Mouse (Mus musculus): ENCODE measurements at regions not wholly inside any gene's neighbourhood (a gene's known extent, or its start where the extent isn't known, plus 50 kb on each side); places are given as distances from the start of the nearest gene placed in this dataset.
"Not testable (repeated sequence)": the region's sequence is repeated elsewhere in the genome, so short reads cannot be mapped to it uniquely, and the experiment has no call there.

DNA sequence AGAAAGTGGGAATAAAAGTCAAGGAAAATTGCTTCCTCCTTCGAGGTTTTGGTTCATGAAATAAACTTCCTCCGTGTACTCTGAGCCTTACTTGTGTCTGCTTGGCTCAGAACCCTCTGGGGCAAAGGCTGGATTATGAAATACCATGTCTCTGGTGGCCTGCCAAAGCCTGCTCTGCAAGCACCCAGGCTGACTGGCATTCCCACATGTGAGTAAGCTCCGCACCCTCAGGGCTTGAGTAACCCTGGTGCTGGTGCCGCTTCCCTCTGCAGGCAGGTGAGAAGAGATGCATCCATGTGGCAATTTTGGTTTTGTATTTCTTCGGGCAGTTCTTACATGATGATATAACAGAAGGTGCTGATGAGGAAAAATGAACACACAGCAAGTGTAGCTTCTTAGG lies 66.0 kb downstream of the Nr2f2 start:
- in situ Hi-C loops (cut with MboI, MseI): no loop called here

GRCm38 (mm10) chr7:70291431-70291830 lies 75.1 kb downstream of the Nr2f2 start:
- in situ Hi-C loops (cut with MboI, MseI): no loop called here

GRCm38 (mm10) chr7:70290733-70291320 lies 75.7 kb downstream of the Nr2f2 start:
- in situ Hi-C loops (cut with MboI, MseI): no loop called here

- in situ Hi-C loops (cut with MboI, MseI): no loop called here
These were observed 76.3 kb downstream of the Nr2f2 start for GRCm38 (mm10) chr7:70290277-70290676.

DNA sequence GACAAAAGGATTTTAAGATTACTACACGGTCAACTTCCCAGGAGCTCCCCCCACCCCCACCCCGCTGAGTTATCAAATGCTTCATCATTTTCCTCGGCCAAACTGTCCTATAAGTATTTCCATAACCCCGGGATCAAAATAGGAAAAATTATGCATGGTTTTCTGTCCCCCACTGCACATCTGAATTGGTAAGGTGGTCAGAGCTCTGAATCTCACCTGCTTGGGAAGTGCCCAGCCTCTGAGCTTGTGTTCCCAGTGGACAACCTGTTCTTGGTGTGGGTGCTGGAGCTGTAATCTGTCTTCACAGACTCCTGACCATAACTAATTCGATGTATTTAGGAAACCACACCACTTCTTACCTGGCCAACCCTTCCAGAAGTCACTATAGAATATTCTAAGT lies 77.9 kb downstream of the Nr2f2 start:
- in situ Hi-C loops (cut with MboI, MseI): no loop called here

- in situ Hi-C loops (cut with MboI, MseI): no loop called here
These were observed 78.6 kb downstream of the Nr2f2 start for GRCm38 (mm10) chr7:70287891-70288421.

- in situ Hi-C loops (cut with MboI, MseI): no loop called here
These were observed 79.6 kb downstream of the Nr2f2 start for GRCm38 (mm10) chr7:70286836-70287355.

GRCm38 (mm10) chr7:70285344-70285743 lies 81.2 kb downstream of the Nr2f2 start:
- in situ Hi-C loops (cut with MboI, MseI): no loop called here

GRCm38 (mm10) chr7:70283836-70284235 lies 82.7 kb downstream of the Nr2f2 start:
- in situ Hi-C loops (cut with MboI, MseI): no loop called here

DNA sequence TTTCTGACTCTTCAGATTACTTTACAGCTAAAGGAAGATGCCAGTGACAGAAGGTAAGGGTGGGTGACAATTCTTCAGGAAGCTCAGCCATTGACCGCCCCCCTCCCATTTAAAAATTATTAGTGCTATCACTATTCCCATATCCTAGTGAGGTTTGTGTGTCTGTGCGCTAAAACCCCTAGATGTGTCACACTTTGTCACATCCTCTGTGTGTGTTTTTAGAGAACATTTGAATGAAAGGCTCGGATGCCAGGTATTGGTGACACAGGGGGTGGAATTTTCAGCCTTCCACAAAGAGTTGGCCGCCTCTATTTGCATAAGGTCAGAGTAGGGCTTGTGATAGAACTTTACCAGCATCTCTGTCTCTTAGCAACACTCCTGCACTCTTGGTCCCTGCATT lies 83.4 kb downstream of the Nr2f2 start:
- in situ Hi-C loops (cut with MboI, MseI): no loop called here

- in situ Hi-C loops (cut with MboI, MseI): no loop called here
These were observed 84.5 kb downstream of the Nr2f2 start for GRCm38 (mm10) chr7:70281891-70282515.

DNA sequence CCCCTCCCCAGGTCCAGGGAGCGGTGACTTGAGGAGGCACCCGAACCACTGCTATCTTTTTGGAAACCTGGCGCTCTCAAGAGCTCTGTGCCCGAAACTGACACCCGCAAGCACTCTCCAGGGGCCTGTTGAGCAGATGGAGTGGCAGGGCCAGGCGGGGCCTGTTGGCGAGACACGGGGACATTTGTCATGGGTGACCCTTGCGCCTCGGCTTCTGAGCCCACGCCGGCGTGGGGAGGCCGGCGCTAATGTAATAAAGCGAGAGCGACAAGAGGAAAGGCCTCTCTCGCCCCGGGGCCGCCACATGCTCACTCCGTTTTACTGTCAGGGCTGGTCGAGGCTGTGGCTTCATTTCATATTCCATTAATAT lies 85.2 kb downstream of the Nr2f2 start:
- in situ Hi-C loops (cut with MboI, MseI): no loop called here

GRCm38 (mm10) chr7:70280643-70281380 lies 85.7 kb downstream of the Nr2f2 start:
- in situ Hi-C loops (cut with MboI, MseI): no loop called here

- in situ Hi-C loops (cut with MboI, MseI): no loop called here
These were observed 86.5 kb downstream of the Nr2f2 start for GRCm38 (mm10) chr7:70279927-70280642.

DNA sequence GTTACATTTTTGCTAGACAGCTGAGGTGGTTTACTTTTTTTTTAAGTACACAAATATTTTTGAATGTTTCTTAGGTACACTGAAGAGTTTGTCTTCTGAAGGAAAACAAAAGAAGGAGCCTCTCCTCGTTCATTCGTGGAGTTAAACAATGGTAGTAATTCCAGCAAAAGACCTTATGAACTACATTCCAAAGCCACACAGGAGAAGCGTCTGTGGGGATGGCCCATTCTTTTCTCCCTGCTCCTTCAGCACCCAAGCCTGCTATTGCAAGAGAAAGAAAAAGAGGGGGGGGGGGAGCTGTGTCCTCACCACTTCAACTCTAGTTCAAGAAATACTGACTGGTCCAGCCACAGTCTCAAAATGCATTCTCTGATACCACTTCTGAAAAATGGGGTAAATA lies 87.4 kb downstream of the Nr2f2 start:
- in situ Hi-C loops (cut with MboI, MseI): no loop called here

DNA sequence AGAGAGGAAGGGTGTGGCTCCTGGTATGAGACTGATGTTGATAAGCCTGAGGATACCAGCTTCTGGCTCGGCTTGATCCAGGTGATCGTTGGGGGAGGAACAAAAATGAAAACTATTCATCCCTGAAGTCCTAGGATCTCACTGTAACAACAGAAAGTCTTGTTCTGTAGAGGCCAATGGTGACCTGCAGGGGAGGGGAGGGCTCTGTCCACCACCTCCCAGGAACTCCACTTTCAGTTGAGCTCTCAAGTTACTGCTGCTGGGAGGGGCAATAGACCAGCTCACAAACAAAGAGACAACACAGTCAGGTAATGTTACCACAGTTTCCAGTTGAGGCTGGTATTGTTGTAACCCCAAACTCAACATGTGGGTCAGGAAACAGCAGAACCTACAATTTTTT lies 90.5 kb downstream of the Nr2f2 start:
- in situ Hi-C loops (cut with MboI, MseI): no loop called here

DNA sequence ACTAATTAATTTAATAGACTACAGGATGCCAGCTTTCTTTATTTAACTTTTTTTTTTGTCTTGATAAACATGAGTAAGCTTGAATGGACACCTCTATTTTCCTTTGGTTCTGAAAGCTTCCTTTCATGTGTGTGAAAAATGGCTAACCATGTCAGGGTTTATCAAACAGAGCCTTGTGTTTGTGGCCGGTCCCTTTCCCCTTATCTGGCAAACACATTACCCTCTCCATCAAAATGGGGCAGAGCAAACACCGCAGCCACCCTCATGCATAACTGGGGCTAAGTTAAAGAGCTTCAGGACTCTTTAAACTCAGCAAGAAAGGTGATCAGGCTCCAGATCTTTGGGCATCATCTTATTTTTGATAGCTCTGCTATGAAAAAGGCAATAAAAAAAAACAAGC lies 92.2 kb downstream of the Nr2f2 start:
- in situ Hi-C loops (cut with MboI, MseI): no loop called here

DNA sequence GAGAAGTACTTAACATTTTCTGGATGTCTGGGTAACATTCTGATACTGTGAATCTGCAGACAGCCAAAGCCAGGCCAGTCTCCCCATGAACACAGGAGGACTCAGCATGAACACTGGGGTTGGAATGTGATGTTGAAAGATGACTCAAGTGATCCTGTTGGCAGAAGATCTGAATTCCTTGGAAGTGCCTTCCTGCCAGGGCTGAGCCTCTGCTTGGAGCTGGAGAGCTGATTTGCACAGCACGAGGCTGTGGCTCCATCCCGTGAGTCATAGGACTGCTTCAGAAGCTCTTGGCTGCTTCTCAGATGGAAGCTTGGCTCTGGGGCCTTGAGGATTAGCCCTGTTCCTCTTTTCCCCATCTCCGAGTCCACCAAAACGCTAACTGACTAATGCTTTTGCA lies 99.5 kb downstream of the Nr2f2 start:
- in situ Hi-C loops (cut with MboI, MseI): no loop called here

GRCm38 (mm10) chr7:70256806-70257205 lies 109.7 kb downstream of the Nr2f2 start:
- in situ Hi-C loops (cut with MboI, MseI): no loop called here

DNA sequence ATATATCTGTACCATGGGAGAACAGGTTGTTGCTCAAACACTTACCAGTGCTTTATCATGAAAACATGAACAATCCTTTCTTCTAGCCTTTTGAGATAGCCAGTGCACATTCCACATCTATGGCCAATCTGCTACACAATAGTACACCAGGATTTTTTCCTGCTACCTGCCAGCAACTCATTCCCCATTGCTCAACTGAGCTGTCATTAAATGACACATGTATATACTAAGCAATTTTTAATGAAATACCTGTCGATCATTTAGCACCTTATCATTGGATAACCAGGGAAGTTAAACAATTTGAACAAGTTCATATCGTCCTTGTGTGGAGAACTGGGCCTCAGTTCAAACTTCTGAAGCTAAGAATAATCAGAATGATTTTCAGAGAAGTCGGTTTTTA lies 111.5 kb downstream of the Nr2f2 start:
- in situ Hi-C loops (cut with MboI, MseI): no loop called here

- in situ Hi-C loops (cut with MboI, MseI): no loop called here
These were observed 113.3 kb downstream of the Nr2f2 start for GRCm38 (mm10) chr7:70253275-70253674.

- in situ Hi-C loops (cut with MboI, MseI): not testable (repeated sequence)
These were observed 127.5 kb downstream of the Nr2f2 start for GRCm38 (mm10) chr7:70239059-70239458.
